8 mouse cellular contexts compared by ENCODE assay signal in genomic region chr1:156559641-156560020, GRCm38 (mm10). TPM values are rescaled to one million over a fixed set of nuclear protein-coding genes. Genes with fewer than 3 reads are reported as not detected.
DNase-seq lines count a peak whose midpoint lies in the region; ATAC-seq lines count a peak whose summit lies in the region.

No protein-coding gene starts in this region.

- peak overlapping the region; percentile 98 for H3K4me3 ChIP-seq in lung, embryonic 16.5 days (ENCODE audit: low read length)
- peak overlapping the region; percentile 98 for H3K4me3 ChIP-seq in embryonic facial prominence, embryonic 11.5 days (ENCODE audit: low read depth, low read length)
- peak overlapping the region; percentile 78 for H3K4me3 ChIP-seq in hindbrain, embryonic 10.5 days

- WGBS in lung, embryonic 16.5 days, result 7% methylated on average over 8 of the region's 8 CpGs
- 19% methylated on average over 8 of the region's 8 CpGs for WGBS in embryonic facial prominence, embryonic 11.5 days
- 25% methylated on average over 8 of the region's 8 CpGs for WGBS in hindbrain, embryonic 10.5 days

- DNase-seq in lung, postnatal 36 days, result no peak
- DNase-seq in embryonic facial prominence, embryonic 11.5 days (ENCODE audit: low spot score), result no peak
- DNase-seq in hindbrain, embryonic 10.5 days (ENCODE audit: low spot score), result no peak
- no peak for DNase-seq in gastrocnemius, adult 8-10 months (ENCODE audit: low spot score in 2 of 2)
- DNase-seq in left cerebral cortex, postnatal 36 days (ENCODE audit: low spot score in 2 of 2), result no peak

- no peaks in the 10 kb centered on the region for H3K36me3 ChIP-seq in lung, embryonic 16.5 days (ENCODE audit: control insufficient read depth, insufficient read depth, low read length)
- no peaks in the 10 kb centered on the region for H3K36me3 ChIP-seq in embryonic facial prominence, embryonic 11.5 days (replicated peaks; ENCODE audit: control insufficient read depth, insufficient read depth, low read depth, low read length)
- no peaks in the 10 kb centered on the region for H3K36me3 ChIP-seq in hindbrain, embryonic 10.5 days

- peak overlapping the region; percentile 64 for H3K4me2 ChIP-seq in lung, embryonic 16.5 days (ENCODE audit: low read depth, low read length)
- peak overlapping the region; percentile 50 for H3K4me2 ChIP-seq in embryonic facial prominence, embryonic 11.5 days (ENCODE audit: low read depth, low read length)

- no peaks in the 10 kb centered on the region for H3K9me3 ChIP-seq in lung, embryonic 16.5 days (ENCODE audit: control insufficient read depth, low read length)
- H3K9me3 ChIP-seq in embryonic facial prominence, embryonic 11.5 days (replicated peaks; ENCODE audit: control insufficient read depth, low read length), result no peaks in the 10 kb centered on the region
- H3K9me3 ChIP-seq in hindbrain, embryonic 10.5 days, result no peaks in the 10 kb centered on the region

- H3K4me1 ChIP-seq in lung, embryonic 16.5 days (replicated peaks; ENCODE audit: control insufficient read depth, insufficient read depth, low read length), result peaks cover 5% of the 10 kb centered on the region; the same call in 1 of the 2 replicates
- H3K4me1 ChIP-seq in embryonic facial prominence, embryonic 11.5 days (ENCODE audit: control insufficient read depth, insufficient read depth, low read length), result no peaks in the 10 kb centered on the region
- peaks cover 23% of the 10 kb centered on the region for H3K4me1 ChIP-seq in hindbrain, embryonic 10.5 days (replicated peaks)

- ATAC-seq in lung, embryonic 16.5 days (ENCODE audit: low read depth), result no peak
- ATAC-seq in embryonic facial prominence, embryonic 11.5 days (replicated peaks; ENCODE audit: insufficient number of reproducible peaks, low FRiP score, low TSS enrichment, low read depth), result no peak
- ATAC-seq in megakaryocyte-erythroid progenitor cell, adult 5-6 weeks (replicated peaks; ENCODE audit: low FRiP score, low TSS enrichment, poor library complexity, severe bottlenecking), result peak; percentile 7
- no peak for ATAC-seq in inflammation-experienced regulatory T-cells, adult 6 months

- intact Hi-C loops in left cerebral cortex, postnatal 36 days (cut with DNase I), result loop anchor here (2.0 to 10.0 kb wide), 2 partner anchors 55 to 73 kb away; no protein-coding TSS in a partner anchor

- H3K27me3 ChIP-seq in lung, embryonic 16.5 days (ENCODE audit: control insufficient read depth, insufficient read depth, low read depth, low read length), result no peaks in the 10 kb centered on the region
- H3K27me3 ChIP-seq in embryonic facial prominence, embryonic 11.5 days (ENCODE audit: control insufficient read depth, insufficient read depth, low read length), result no peaks in the 10 kb centered on the region
- H3K27me3 ChIP-seq in hindbrain, embryonic 10.5 days (ENCODE audit: insufficient read depth, poor library complexity, severe bottlenecking), result peaks cover 3% of the 10 kb centered on the region; the same call in 1 of the 2 replicates

- H3K27ac ChIP-seq in lung, embryonic 16.5 days (ENCODE audit: low read length), result peak overlapping the region; percentile 93; the same call in 1 of the 2 replicates
- no peak overlapping the region for H3K27ac ChIP-seq in embryonic facial prominence, embryonic 11.5 days (replicated peaks; ENCODE audit: low read depth, low read length)
- peak overlapping the region; percentile 98 for H3K27ac ChIP-seq in hindbrain, embryonic 10.5 days

- H3K9ac ChIP-seq in lung, embryonic 16.5 days (ENCODE audit: low read length), result peak overlapping the region; percentile 99
- peak overlapping the region; percentile 98 for H3K9ac ChIP-seq in embryonic facial prominence, embryonic 11.5 days (replicated peaks; ENCODE audit: low read length)

RNA-seq across cellular contexts. Expression of gene Abl2, which starts 1.0 kb away (rescaled TPM):
- 3.5 and 4.2 TPM in 2 replicates for polyA plus RNA-seq in lung, embryonic 16.5 days (2015; fragmentation: Nextera tagmentation; extraction: Ambion mirVana)
- polyA plus RNA-seq in embryonic facial prominence, embryonic 11.5 days (2014; fragmentation: Nextera tagmentation; extraction: Ambion mirVana), result 3.9 and 4.9 TPM in 2 replicates
- 5.1 and 5.3 TPM in 2 replicates for polyA plus RNA-seq in hindbrain, embryonic 10.5 days (2016; fragmentation: Nextera tagmentation; extraction: Ambion mirVana)
- total RNA-seq in megakaryocyte-erythroid progenitor cell, adult 5-6 weeks (2014; fragmentation: Nextera tagmentation), result 14.2 and 14.6 TPM in 2 replicates
- total RNA-seq in megakaryocyte-erythroid progenitor cell, adult 5-6 weeks (2017), result 15.2 and 18.5 TPM in 2 replicates
- 10 to 100 TPM; 20.6 to 27.5 (median 24.7) TPM for total RNA-seq in gastrocnemius, adult 8-10 months (2022)
- total RNA-seq in left cerebral cortex, postnatal 36 days (2021), result 10 to 100 TPM; 53.8 to 69.7 TPM
- polyA plus RNA-seq in inflammation-experienced regulatory T-cells, adult 6 months (2017; shearing (Covaris generic)), result 1 to 10 TPM; 2.8 to 6.1 (median 4.6) TPM

RNA-seq across cellular contexts. Expression of gene Gm10031, which starts 35.8 kb away (rescaled TPM):
- polyA plus RNA-seq in lung, embryonic 16.5 days (2015; fragmentation: Nextera tagmentation; extraction: Ambion mirVana), result 0.34 and 0.69 TPM in 2 replicates
- 0.32 and 0.42 TPM in 2 replicates for polyA plus RNA-seq in embryonic facial prominence, embryonic 11.5 days (2014; fragmentation: Nextera tagmentation; extraction: Ambion mirVana)
- 0.35 and 0.54 TPM in 2 replicates for polyA plus RNA-seq in hindbrain, embryonic 10.5 days (2016; fragmentation: Nextera tagmentation; extraction: Ambion mirVana)
- 3.8 and 7.9 TPM in 2 replicates for total RNA-seq in megakaryocyte-erythroid progenitor cell, adult 5-6 weeks (2014; fragmentation: Nextera tagmentation)
- total RNA-seq in megakaryocyte-erythroid progenitor cell, adult 5-6 weeks (2017), result 17.0 and 19.5 TPM in 2 replicates
- total RNA-seq in gastrocnemius, adult 8-10 months (2022), result 10 to 100 TPM; 40.9 to 54.1 (median 47.2) TPM
- total RNA-seq in left cerebral cortex, postnatal 36 days (2021), result 10 to 100 TPM; 42.9 to 43.3 TPM
- polyA plus RNA-seq in inflammation-experienced regulatory T-cells, adult 6 months (2017; shearing (Covaris generic)), result 1 to 10 TPM in 2 of 3 experiments, under 1 TPM in 1; 0.90 to 8.2 (median 7.2) TPM
